Mouse (Mus musculus): ENCODE measurements around the gene Prim2. TPM values are rescaled to one million over a fixed set of nuclear protein-coding genes. Genes with fewer than 3 reads are reported as not detected.

Prim2 gene
- polyA plus RNA-seq, 1 experiment from 2014 or later, result 33.5 TPM

GRCm38 (mm10) chr1:33453299-33453698 lies 216.3 kb downstream of the Prim2 start:
- Histone ChIP-seq H3K27me3 (no peaks in the 10 kb centered on the region), H3K9me3 (no peaks in the 10 kb centered on the region), H3K4me1 (no peaks in the 10 kb centered on the region), H3K27ac (replicated peaks) (no peak overlapping the region), H3K4me2 (replicated peaks) (no peak overlapping the region), H3K36me3 (no peaks in the 10 kb centered on the region), H3K4me3 (no peak overlapping the region), H3K9ac (replicated peaks) (no peak overlapping the region)
- WGBS, result 82% methylated on average over 9 of the region's 9 CpGs
- no peak for ATAC-seq (replicated peaks)

- Histone ChIP-seq H3K27me3 (no peaks in the 10 kb centered on the region), H3K4me3 (no peak overlapping the region), H3K9ac (replicated peaks) (no peak overlapping the region), H3K9me3 (no peaks in the 10 kb centered on the region), H3K27ac (replicated peaks) (no peak overlapping the region), H3K4me2 (replicated peaks) (no peak overlapping the region), H3K4me1 (no peaks in the 10 kb centered on the region), H3K36me3 (no peaks in the 10 kb centered on the region)
- 79% methylated on average over 4 of the region's 4 CpGs for WGBS
- ATAC-seq (replicated peaks), result no peak
Measured at GRCm38 (mm10) chr1:33447179-33447578, 222.4 kb downstream of the Prim2 start.

GRCm38 (mm10) chr1:33436167-33436566 lies 233.4 kb downstream of the Prim2 start:
- Histone ChIP-seq H3K36me3 (no peaks in the 10 kb centered on the region), H3K9ac (replicated peaks) (no peak overlapping the region), H3K27ac (replicated peaks) (no peak overlapping the region), H3K4me1 (no peaks in the 10 kb centered on the region), H3K27me3 (no peaks in the 10 kb centered on the region), H3K9me3 (no peaks in the 10 kb centered on the region), H3K4me3 (no peak overlapping the region), H3K4me2 (replicated peaks) (no peak overlapping the region)
- no peak for ATAC-seq (replicated peaks)
- WGBS, result 91% methylated on average over 2 of the region's 2 CpGs

Other genes with a start within 250 kb of the Prim2 start
- gene Rab23, start 50.1 kb upstream of the Prim2 start, polyA plus RNA-seq (2015; fragmentation: Nextera tagmentation; extraction: Ambion mirVana), result 35.3 and 36.3 TPM in 2 replicates
- 23.7 and 25.0 TPM in 2 replicates for gene Bag2, start 88.0 kb upstream of the Prim2 start, polyA plus RNA-seq (2015; fragmentation: Nextera tagmentation; extraction: Ambion mirVana)
- gene Zfp451, start 144.8 kb upstream of the Prim2 start, polyA plus RNA-seq (2015; fragmentation: Nextera tagmentation; extraction: Ambion mirVana), result 44.4 and 47.0 TPM in 2 replicates
- gene Bend6, start 238.0 kb upstream of the Prim2 start, polyA plus RNA-seq (2015; fragmentation: Nextera tagmentation; extraction: Ambion mirVana), result 42.8 and 47.1 TPM in 2 replicates
- 34.8 and 35.2 TPM in 2 replicates for gene Dst, start 238.4 kb upstream of the Prim2 start, polyA plus RNA-seq (2015; fragmentation: Nextera tagmentation; extraction: Ambion mirVana)

Data from forebrain, embryonic 15.5 days (tissue).